In genomic region chr12:105685001-105685691, GRCm38 (mm10) we compare ENCODE assay signal across 8 mouse cellular contexts. TPM values are rescaled to one million over a fixed set of nuclear protein-coding genes. Genes with fewer than 3 reads are reported as not detected.
DNase-seq lines count a peak whose midpoint lies in the region; ATAC-seq lines count a peak whose summit lies in the region.

Gene Atg2b, minus strand, starts transcription at chr12:105685211.

- H3K4me3 ChIP-seq in heart, embryonic 10.5 days = peak within 1 kb of the TSS; percentile 97
- peak within 1 kb of the TSS; percentile 97 for H3K4me3 ChIP-seq in kidney, embryonic 15.5 days (replicated peaks)

- peak; percentile 88 for ATAC-seq in erythroblast, adult 5-6 weeks (replicated peaks; ENCODE audit: low FRiP score, poor library complexity, severe bottlenecking)
- peak; percentile 93 for ATAC-seq in kidney, embryonic 15.5 days (replicated peaks; ENCODE audit: low FRiP score)
- peak; percentile 88 for ATAC-seq in monocyte, adult 5-6 weeks (replicated peaks; ENCODE audit: insufficient number of reproducible peaks, low FRiP score, low TSS enrichment, poor library complexity, severe bottlenecking)

- peak within 1 kb of the TSS; percentile 88 for H3K27ac ChIP-seq in heart, embryonic 10.5 days
- H3K27ac ChIP-seq in kidney, embryonic 15.5 days = peak within 1 kb of the TSS; percentile 93

- no peaks in the 10 kb centered on the region for H3K27me3 ChIP-seq in heart, embryonic 10.5 days (ENCODE audit: insufficient read depth, poor library complexity, severe bottlenecking)
- H3K27me3 ChIP-seq in kidney, embryonic 15.5 days = no peaks in the 10 kb centered on the region

- H3K4me1 ChIP-seq in heart, embryonic 10.5 days = peaks cover 19% of the 10 kb centered on the region
- peaks cover 31% of the 10 kb centered on the region for H3K4me1 ChIP-seq in kidney, embryonic 15.5 days

- no peaks in the 10 kb centered on the region for H3K9me3 ChIP-seq in heart, embryonic 10.5 days
- H3K9me3 ChIP-seq in kidney, embryonic 15.5 days (replicated peaks) = no peaks in the 10 kb centered on the region

- under 1% methylated on average over 72 of the region's 73 CpGs for WGBS in heart, embryonic 10.5 days
- WGBS in kidney, embryonic 15.5 days = 1% methylated on average over 60 of the region's 73 CpGs

- peak within 1 kb of the TSS; percentile 87 for H3K4me2 ChIP-seq in kidney, embryonic 15.5 days

- peaks cover 12% of the 10 kb centered on the region for H3K36me3 ChIP-seq in heart, embryonic 10.5 days
- H3K36me3 ChIP-seq in kidney, embryonic 15.5 days = peaks cover 12% of the 10 kb centered on the region

- H3K9ac ChIP-seq in kidney, embryonic 15.5 days = peak within 1 kb of the TSS; percentile 89

- peak; percentile 97 for DNase-seq in B cell, adult 2 months
- DNase-seq in brain, adult 2 months (ENCODE audit: low read depth, low spot score) = peak; percentile 99
- peak; percentile 99 for DNase-seq in heart, embryonic 10.5 days (ENCODE audit: low spot score)
- DNase-seq in liver = peak; percentile 97
- peak; percentile 94 to 97 for DNase-seq in spleen, postnatal 4 days (ENCODE audit: low spot score in 2 of 2)

RNA-seq across cellular contexts. Expression of gene Atg2b, which starts in this region (rescaled TPM):
- total RNA-seq in erythroblast, adult 5-6 weeks (2015; ENCODE audit: low replicate concordance) = 15.5 and 27.3 TPM in 2 replicates
- total RNA-seq in erythroblast, adult 5-6 weeks (2017; ENCODE audit: low replicate concordance) = 16.7 and 21.6 TPM in 2 replicates
- polyA plus RNA-seq in heart, embryonic 10.5 days (2016; fragmentation: Nextera tagmentation; extraction: Ambion mirVana) = 10.2 and 13.0 TPM in 2 replicates
- polyA plus RNA-seq in kidney, embryonic 15.5 days (2015; fragmentation: Nextera tagmentation; extraction: Ambion mirVana) = 10.0 and 12.7 TPM in 2 replicates
- total RNA-seq in monocyte, adult 5-6 weeks (2017) = 16.9 to 24.6 TPM (median 18.7 TPM) in 3 replicates

Comparison
In these comparisons a context has a peak if more than half of its experiments do, and no peak if none do; other contexts are left out.
1. Peak in every context shown above with its lines: DNase-seq, ATAC-seq, H3K4me3 ChIP-seq and H3K27ac ChIP-seq.